Mouse (Mus musculus): ENCODE data around the gene Lrrc28.

GRCm38 (mm10) chr7:67551242-67551641, 93.8 kb downstream of the Lrrc28 start:
- TF ChIP-seq CTCF (IDR thresholded peaks at IDR 0.05) (no peak), EP300 (IDR thresholded peaks at IDR 0.05; ENCODE audit: insufficient read depth, low read depth, low read length) (no peak), POLR2A (IDR thresholded peaks at IDR 0.05; ENCODE audit: insufficient read depth, low read depth, low read length) (no peak)
